Mouse (Mus musculus): ENCODE results near the gene Pikfyve. TPM values are rescaled to one million over a fixed set of nuclear protein-coding genes. Genes with fewer than 3 reads are reported as not detected.

Pikfyve gene
- 6.7 TPM in 2 replicates for polyA plus RNA-seq (2015; fragmentation: Nextera tagmentation; extraction: Ambion mirVana)

- peak within 1 kb of the TSS; percentile 82 for H3K4me2 ChIP-seq (replicated peaks; ENCODE audit: low read depth)
- TF ChIP-seq CTCF (IDR thresholded peaks at IDR 0.05; ENCODE audit: low read depth), result peak; percentile 31
- peak within 1 kb of the TSS; percentile 89 for H3K4me3 ChIP-seq (ENCODE audit: low read depth, low read length)
- H3K27me3 ChIP-seq (replicated peaks; ENCODE audit: control insufficient read depth, insufficient read depth, low read length), result no peaks in the 10 kb centered on the region
- no peaks in the 10 kb centered on the region for H3K36me3 ChIP-seq (ENCODE audit: control insufficient read depth, insufficient read depth)
- ATAC-seq, result peak; percentile 98
- peak within 1 kb of the TSS; percentile 89 for H3K9ac ChIP-seq (ENCODE audit: low read depth, low read length)
- peak within 1 kb of the TSS; percentile 86 for H3K27ac ChIP-seq (ENCODE audit: low read depth, low read length)
- no peaks in the 10 kb centered on the region for H3K9me3 ChIP-seq (ENCODE audit: control insufficient read depth)
- under 1% methylated on average over 55 of the region's 71 CpGs for WGBS
- 0 out of 2 replicates have a peak, but pooled peaks cover 7% of the 10 kb centered on the region for H3K4me1 ChIP-seq (replicated peaks; ENCODE audit: control insufficient read depth, insufficient read depth, low read length)
Measured at GRCm38 (mm10) chr1:65186287-65187073, at the start of gene Pikfyve, which contains the start of gene Idh1. TSS of gene Pikfyve (plus strand) at chr1:65186683. TSS of gene Idh1 (minus strand) at chr1:65186500.

- no peak overlapping the region for H3K9ac ChIP-seq (ENCODE audit: low read depth, low read length)
- no peak overlapping the region for H3K27ac ChIP-seq (ENCODE audit: low read depth, low read length)
- H3K4me2 ChIP-seq (replicated peaks; ENCODE audit: low read depth), result no peak overlapping the region
- no peaks in the 10 kb centered on the region for H3K4me1 ChIP-seq (replicated peaks; ENCODE audit: control insufficient read depth, insufficient read depth, low read length)
- no peaks in the 10 kb centered on the region for H3K27me3 ChIP-seq (replicated peaks; ENCODE audit: control insufficient read depth, insufficient read depth, low read length)
- ATAC-seq, result no peak
- no peak overlapping the region for H3K4me3 ChIP-seq (ENCODE audit: low read depth, low read length)
- no peaks in the 10 kb centered on the region for H3K9me3 ChIP-seq (ENCODE audit: control insufficient read depth)
- no peaks in the 10 kb centered on the region for H3K36me3 ChIP-seq (ENCODE audit: control insufficient read depth, insufficient read depth)
- WGBS, result 73% methylated on average over 6 of the region's 6 CpGs
- no peak for TF ChIP-seq CTCF (IDR thresholded peaks at IDR 0.05; ENCODE audit: low read depth)
Measured at GRCm38 (mm10) chr1:65137560-65137959, 48.9 kb upstream of the Pikfyve start.

- H3K9ac ChIP-seq (ENCODE audit: low read depth, low read length), result no peak overlapping the region
- WGBS, result 65% methylated on average over 2 of the region's 2 CpGs
Measured at GRCm38 (mm10) chr1:65144783-65145182, 41.7 kb upstream of the Pikfyve start.

DNA sequence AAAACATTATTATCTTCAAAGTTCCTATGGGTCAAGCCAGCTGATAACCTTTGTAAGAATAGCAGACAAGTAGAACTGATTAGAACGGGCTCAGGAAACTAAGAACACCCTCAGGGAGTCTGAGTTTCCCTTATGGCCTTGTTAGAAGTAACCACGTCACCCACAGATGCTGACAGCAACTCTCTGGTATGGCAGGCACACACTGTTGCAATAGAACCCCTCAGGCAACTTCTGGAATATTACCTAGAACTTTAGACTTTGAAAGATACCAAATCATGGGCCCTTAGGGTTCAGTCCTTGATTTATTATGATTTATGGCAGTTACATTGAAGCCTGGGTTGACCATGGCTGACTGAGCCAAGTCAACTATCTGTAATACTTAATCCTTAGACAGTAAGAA is 39.9 kb upstream of the Pikfyve start:
- H3K4me2 ChIP-seq (replicated peaks; ENCODE audit: low read depth), result no peak overlapping the region
- H3K27me3 ChIP-seq (replicated peaks; ENCODE audit: control insufficient read depth, insufficient read depth, low read length), result no peaks in the 10 kb centered on the region
- TF ChIP-seq CTCF (IDR thresholded peaks at IDR 0.05; ENCODE audit: low read depth), result no peak
- no peaks in the 10 kb centered on the region for H3K36me3 ChIP-seq (ENCODE audit: control insufficient read depth, insufficient read depth)
- no peak overlapping the region for H3K27ac ChIP-seq (ENCODE audit: low read depth, low read length)
- H3K4me3 ChIP-seq (ENCODE audit: low read depth, low read length), result no peak overlapping the region
- H3K9ac ChIP-seq (ENCODE audit: low read depth, low read length), result no peak overlapping the region
- H3K4me1 ChIP-seq (replicated peaks; ENCODE audit: control insufficient read depth, insufficient read depth, low read length), result no peaks in the 10 kb centered on the region; the same call in 1 of the 2 replicates
- peak; percentile 95 for ATAC-seq
- WGBS, result 26% methylated on average over 2 of the region's 2 CpGs
- no peaks in the 10 kb centered on the region for H3K9me3 ChIP-seq (ENCODE audit: control insufficient read depth)

More at GRCm38 (mm10) chr1:65144783-65145182, 41.7 kb upstream of the Pikfyve start:
- TF ChIP-seq CTCF (IDR thresholded peaks at IDR 0.05; ENCODE audit: low read depth), result no peak
- no peak overlapping the region for H3K27ac ChIP-seq (ENCODE audit: low read depth, low read length)
- H3K4me1 ChIP-seq (replicated peaks; ENCODE audit: control insufficient read depth, insufficient read depth, low read length), result no peaks in the 10 kb centered on the region; the same call in 1 of the 2 replicates
- no peaks in the 10 kb centered on the region for H3K36me3 ChIP-seq (ENCODE audit: control insufficient read depth, insufficient read depth)
- no peaks in the 10 kb centered on the region for H3K27me3 ChIP-seq (replicated peaks; ENCODE audit: control insufficient read depth, insufficient read depth, low read length)
- no peak for ATAC-seq
- H3K4me2 ChIP-seq (replicated peaks; ENCODE audit: low read depth), result no peak overlapping the region
- no peaks in the 10 kb centered on the region for H3K9me3 ChIP-seq (ENCODE audit: control insufficient read depth)
- H3K4me3 ChIP-seq (ENCODE audit: low read depth, low read length), result no peak overlapping the region

DNA sequence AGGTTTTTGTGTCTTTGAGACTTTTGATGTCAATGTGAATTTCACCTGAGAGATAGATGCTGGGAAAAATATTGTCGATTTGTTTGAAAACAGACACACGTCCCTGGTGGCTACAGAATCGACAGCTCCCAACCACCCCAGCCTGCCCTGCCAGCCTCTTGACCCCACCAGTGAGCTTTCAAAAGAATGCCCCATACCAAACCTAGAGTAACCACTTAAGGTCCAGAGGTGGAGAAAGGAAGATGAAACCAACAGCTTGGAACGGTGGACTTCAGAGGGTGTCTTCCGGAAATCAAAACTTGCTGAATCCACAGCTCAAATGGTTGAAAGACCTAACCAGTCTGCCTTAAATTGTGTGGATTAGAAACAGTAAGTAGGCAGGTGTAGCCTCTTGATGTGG is 39.2 kb upstream of the Pikfyve start:
- WGBS, result 90% methylated on average over 5 of the region's 5 CpGs
- H3K27ac ChIP-seq (ENCODE audit: low read depth, low read length), result peak overlapping the region; percentile 1; the same call in 1 of the 2 replicates
- H3K9me3 ChIP-seq (ENCODE audit: control insufficient read depth), result no peaks in the 10 kb centered on the region
- H3K4me1 ChIP-seq (replicated peaks; ENCODE audit: control insufficient read depth, insufficient read depth, low read length), result no peaks in the 10 kb centered on the region; the same call in 1 of the 2 replicates
- H3K4me2 ChIP-seq (replicated peaks; ENCODE audit: low read depth), result no peak overlapping the region
- no peaks in the 10 kb centered on the region for H3K27me3 ChIP-seq (replicated peaks; ENCODE audit: control insufficient read depth, insufficient read depth, low read length)
- H3K4me3 ChIP-seq (ENCODE audit: low read depth, low read length), result no peak overlapping the region
- H3K9ac ChIP-seq (ENCODE audit: low read depth, low read length), result no peak overlapping the region
- TF ChIP-seq CTCF (IDR thresholded peaks at IDR 0.05; ENCODE audit: low read depth), result no peak
- no peaks in the 10 kb centered on the region for H3K36me3 ChIP-seq (ENCODE audit: control insufficient read depth, insufficient read depth)
- ATAC-seq, result no peak

- Histone ChIP-seq H3K9ac (ENCODE audit: low read depth, low read length) (no peak overlapping the region), H3K27ac (ENCODE audit: low read depth, low read length) (no peak overlapping the region), H3K36me3 (ENCODE audit: control insufficient read depth, insufficient read depth) (no peaks in the 10 kb centered on the region), H3K4me2 (replicated peaks; ENCODE audit: low read depth) (no peak overlapping the region), H3K4me3 (ENCODE audit: low read depth, low read length) (no peak overlapping the region), H3K4me1 (replicated peaks; ENCODE audit: control insufficient read depth, insufficient read depth, low read length) (no peaks in the 10 kb centered on the region; the same call in 1 of the 2 replicates), H3K9me3 (ENCODE audit: control insufficient read depth) (no peaks in the 10 kb centered on the region), H3K27me3 (replicated peaks; ENCODE audit: control insufficient read depth, insufficient read depth, low read length) (no peaks in the 10 kb centered on the region)
- 56% methylated on average over 3 of the region's 3 CpGs for WGBS
- no peak for ATAC-seq
- no peak for TF ChIP-seq CTCF (IDR thresholded peaks at IDR 0.05; ENCODE audit: low read depth)
Measured at GRCm38 (mm10) chr1:65147971-65148370, 38.5 kb upstream of the Pikfyve start.

Measured in intestine, postnatal 0 days (tissue).